13 mouse cellular contexts compared by ENCODE assay signal in genomic region chr10:109852392-109852791, GRCm38 (mm10).
DNase-seq lines count a peak whose midpoint lies in the region; ATAC-seq lines count a peak whose summit lies in the region.
"Had no signal": no experiment of that assay in that cellular context is flagged by ENCODE, and none has a peak within 500 bp of the region (broad histone marks: within the 10 kb centered on the region; RNA-seq: fewer than 3 reads in every experiment).

No protein-coding gene starts in this region.

- H3K4me2 ChIP-seq in embryonic facial prominence, embryonic 14.5 days (ENCODE audit: low read depth, low read length): no peak overlapping the region
- H3K4me2 ChIP-seq: limb, embryonic 15.5 days had no signal

- H3K36me3 ChIP-seq in embryonic facial prominence, embryonic 14.5 days (ENCODE audit: control insufficient read depth, insufficient read depth, low read length): no peaks in the 10 kb centered on the region
- H3K36me3 ChIP-seq: limb, embryonic 15.5 days had no signal

- 34% methylated on average over 7 of the region's 7 CpGs for WGBS in embryonic facial prominence, embryonic 14.5 days

- H3K4me1 ChIP-seq in embryonic facial prominence, embryonic 14.5 days (ENCODE audit: control insufficient read depth, insufficient read depth, low read length): no peaks in the 10 kb centered on the region
- H3K4me1 ChIP-seq: limb, embryonic 15.5 days had no signal

- H3K4me3 ChIP-seq in embryonic facial prominence, embryonic 14.5 days (ENCODE audit: low read depth, low read length): no peak overlapping the region
- H3K4me3 ChIP-seq: heart, adult 2 months; limb, embryonic 15.5 days had no signal

- H3K27me3 ChIP-seq in embryonic facial prominence, embryonic 14.5 days (replicated peaks; ENCODE audit: control insufficient read depth, insufficient read depth, low read length): no peaks in the 10 kb centered on the region
- H3K27me3 ChIP-seq: limb, embryonic 15.5 days had no signal

- H3K27ac ChIP-seq in embryonic facial prominence, embryonic 14.5 days (replicated peaks; ENCODE audit: low read depth, low read length): no peak overlapping the region
- H3K27ac ChIP-seq: heart, adult 2 months; limb, embryonic 15.5 days had no signal

- no peak overlapping the region for H3K9ac ChIP-seq in embryonic facial prominence, embryonic 14.5 days (ENCODE audit: low read depth, low read length)
- H3K9ac ChIP-seq: limb, embryonic 15.5 days had no signal

- no peaks in the 10 kb centered on the region for H3K9me3 ChIP-seq in embryonic facial prominence, embryonic 14.5 days (ENCODE audit: control insufficient read depth, low read length)
- H3K9me3 ChIP-seq: limb, embryonic 15.5 days had no signal

- DNase-seq in frontal cortex, postnatal 36 days (ENCODE audit: low spot score in 2 of 2): no peak
- peak; percentile 61 for DNase-seq in kidney, postnatal 10 days
- DNase-seq in kidney, adult 11 months: no peak
- peak; percentile 23 for DNase-seq in NIH3T3 (ENCODE audit: low read depth)
- peak; percentile 26 for DNase-seq in embryonic facial prominence, embryonic 14.5 days (ENCODE audit: low spot score)
- DNase-seq in cerebellum, postnatal 14 days: no peak
- DNase-seq: cerebellum, adult 18-20 months; heart, adult 2 months; right cerebral cortex, postnatal 4 days had no signal

- peak; percentile 32; the same call in 1 of the 2 replicates for ATAC-seq in frontal cortex, adult (ENCODE audit: low TSS enrichment)
- no peak for ATAC-seq in embryonic facial prominence, embryonic 14.5 days (ENCODE audit: low read depth)
- ATAC-seq in inflammation-experienced regulatory T-cells, adult 6 months: no peak
- ATAC-seq: forebrain, embryonic 16.5 days had no signal

Comparison
In these comparisons a context has a peak if more than half of its experiments do, and no peak if none do; other contexts are left out.
1. DNase-seq: peak in kidney, postnatal 10 days (single experiment), NIH3T3 (single experiment) and embryonic facial prominence, embryonic 14.5 days (single experiment); none in frontal cortex, postnatal 36 days (0 of 2), kidney, adult 11 months (single experiment) and cerebellum, postnatal 14 days (0 of 2).